Comparison of ENCODE assay signal across 29 mouse cellular contexts in the genomic region with DNA sequence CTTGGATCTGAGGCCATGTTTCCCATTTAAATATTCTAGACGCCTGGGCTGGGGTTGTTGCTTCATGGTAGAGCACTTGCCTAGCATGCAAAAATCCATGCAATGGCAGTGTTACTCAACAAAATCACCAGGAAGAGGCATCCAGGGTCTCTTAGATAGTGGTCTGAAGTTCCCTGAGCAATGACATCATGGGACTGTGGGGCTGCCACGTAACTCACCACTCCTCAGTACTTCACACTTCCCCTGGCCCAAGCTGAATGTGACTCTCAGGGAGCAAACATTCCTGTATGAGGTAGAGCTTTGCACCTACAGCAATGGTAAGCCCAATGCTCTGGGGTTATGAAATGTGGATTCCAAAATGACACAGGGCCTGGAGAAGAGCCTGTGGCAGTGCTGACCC.
"Had no signal": no experiment of that assay in that cellular context is flagged by ENCODE, and none has a peak within 500 bp of the region (broad histone marks: within the 10 kb centered on the region; RNA-seq: fewer than 3 reads in every experiment).

No protein-coding gene starts in this region.

- H3K4me3 ChIP-seq: limb, embryonic 10.5 days; limb, embryonic 12.5 days; limb, embryonic 13.5 days; limb, embryonic 15.5 days; liver, embryonic 12.5 days; liver, embryonic 13.5 days; liver, embryonic 15.5 days; lung, embryonic 15.5 days; megakaryocyte, embryonic 14.5 days; midbrain, embryonic 10.5 days; midbrain, embryonic 12.5 days; midbrain, embryonic 13.5 days; midbrain, embryonic 15.5 days; myocyte had no signal

- H3K9me3 ChIP-seq: limb, embryonic 10.5 days; limb, embryonic 12.5 days; limb, embryonic 13.5 days; limb, embryonic 15.5 days; liver, embryonic 12.5 days; liver, embryonic 13.5 days; liver, embryonic 15.5 days; lung, embryonic 15.5 days; megakaryocyte, embryonic 14.5 days; midbrain, embryonic 10.5 days; midbrain, embryonic 12.5 days; midbrain, embryonic 13.5 days; midbrain, embryonic 15.5 days had no signal

- DNase-seq: left cerebral cortex, postnatal 4 days; liver; liver, embryonic 13.5 days; liver, postnatal 0 days; lung, adult 18-20 months; lung, adult 2 months; lung, embryonic 14.5 days; lung, postnatal 10 days; lung, postnatal 14 days; lung, postnatal 36 days; lung, postnatal 4 days; midbrain, embryonic 14.5 days had no signal

- H3K36me3 ChIP-seq: limb, embryonic 10.5 days; limb, embryonic 12.5 days; limb, embryonic 13.5 days; limb, embryonic 15.5 days; liver, embryonic 12.5 days; liver, embryonic 13.5 days; liver, embryonic 15.5 days; lung, embryonic 15.5 days; midbrain, embryonic 10.5 days; midbrain, embryonic 12.5 days; midbrain, embryonic 13.5 days; midbrain, embryonic 15.5 days had no signal

- H3K27ac ChIP-seq: limb, embryonic 10.5 days; limb, embryonic 12.5 days; limb, embryonic 13.5 days; limb, embryonic 15.5 days; liver, embryonic 12.5 days; liver, embryonic 13.5 days; liver, embryonic 14.5 days; liver, embryonic 15.5 days; lung, embryonic 15.5 days; macrophage; midbrain, embryonic 10.5 days; midbrain, embryonic 12.5 days; midbrain, embryonic 13.5 days; midbrain, embryonic 15.5 days had no signal

- H3K27me3 ChIP-seq: limb, embryonic 12.5 days; limb, embryonic 13.5 days; limb, embryonic 15.5 days; liver, embryonic 12.5 days; liver, embryonic 13.5 days; liver, embryonic 15.5 days; lung, embryonic 15.5 days; midbrain, embryonic 12.5 days; midbrain, embryonic 13.5 days; midbrain, embryonic 15.5 days had no signal

- ATAC-seq: liver, embryonic 12.5 days; liver, postnatal 0 days; lung, postnatal 0 days; midbrain, embryonic 13.5 days; midbrain, embryonic 15.5 days; midbrain, embryonic 16.5 days had no signal

- H3K4me1 ChIP-seq: limb, embryonic 10.5 days; limb, embryonic 12.5 days; liver, embryonic 12.5 days; liver, embryonic 13.5 days; liver, embryonic 15.5 days; lung, embryonic 15.5 days; midbrain, embryonic 15.5 days had no signal
